Comparison of ENCODE assay signal across 9 mouse cellular contexts in genomic region chr15:27802243-27802642, GRCm38 (mm10).
DNase-seq lines count a peak whose midpoint lies in the region; ATAC-seq and TF ChIP-seq lines count a peak whose summit lies in the region.
"Had no signal": no experiment of that assay in that cellular context is flagged by ENCODE, and none has a peak within 500 bp of the region (broad histone marks: within the 10 kb centered on the region; RNA-seq: fewer than 3 reads in every experiment).

No protein-coding gene starts in this region.

- peaks cover 45% of the 10 kb centered on the region for H3K4me1 ChIP-seq in intestine, embryonic 14.5 days (replicated peaks; ENCODE audit: control insufficient read depth, insufficient read depth, low read length)
- H3K4me1 ChIP-seq in intestine, postnatal 0 days (replicated peaks; ENCODE audit: control insufficient read depth, insufficient read depth, low read length) = no peaks in the 10 kb centered on the region
- H3K4me1 ChIP-seq in heart, embryonic 14.5 days (ENCODE audit: control insufficient read depth in 2 of 2, insufficient read depth in 2 of 2, low read length in 2 of 2) = peaks cover 25 to 30% of the 10 kb centered on the region in 2 experiments

- no peak overlapping the region for H3K4me3 ChIP-seq in intestine, embryonic 14.5 days (ENCODE audit: low read depth, low read length)
- no peak overlapping the region for H3K4me3 ChIP-seq in intestine, postnatal 0 days (ENCODE audit: low read depth, low read length)
- H3K4me3 ChIP-seq in heart, embryonic 14.5 days (ENCODE audit: control insufficient read depth in 1 of 2, insufficient read depth in 1 of 2, low read depth in 1 of 2, low read length in 2 of 2) = no peak overlapping the region
- H3K4me3 ChIP-seq: erythroblast, embryonic 14.5 days had no signal

- peaks cover 38% of the 10 kb centered on the region for H3K36me3 ChIP-seq in intestine, embryonic 14.5 days (ENCODE audit: control insufficient read depth, insufficient read depth, low read length)
- peaks cover 40% of the 10 kb centered on the region for H3K36me3 ChIP-seq in intestine, postnatal 0 days (ENCODE audit: control insufficient read depth, insufficient read depth)
- H3K36me3 ChIP-seq in heart, embryonic 14.5 days (ENCODE audit: control insufficient read depth, insufficient read depth, low read length) = peaks cover 53% of the 10 kb centered on the region

- intact Hi-C loops in left cerebral cortex, postnatal 4 days (cut with DNase I) = no loop called here

- H3K4me2 ChIP-seq in intestine, embryonic 14.5 days (ENCODE audit: low read length) = no peak overlapping the region
- H3K4me2 ChIP-seq in intestine, postnatal 0 days (replicated peaks; ENCODE audit: low read depth) = no peak overlapping the region
- no peak overlapping the region for H3K4me2 ChIP-seq in heart, embryonic 14.5 days (ENCODE audit: low read length)

- no peaks in the 10 kb centered on the region for H3K27me3 ChIP-seq in intestine, embryonic 14.5 days (replicated peaks; ENCODE audit: control insufficient read depth, insufficient read depth, low read length)
- no peaks in the 10 kb centered on the region for H3K27me3 ChIP-seq in intestine, postnatal 0 days (replicated peaks; ENCODE audit: control insufficient read depth, insufficient read depth, low read length)
- no peaks in the 10 kb centered on the region for H3K27me3 ChIP-seq in heart, embryonic 14.5 days (ENCODE audit: control insufficient read depth, insufficient read depth, low read length)

- H3K9ac ChIP-seq in intestine, embryonic 14.5 days (ENCODE audit: low read length) = no peak overlapping the region
- no peak overlapping the region; the same call in 1 of the 2 replicates for H3K9ac ChIP-seq in intestine, postnatal 0 days (ENCODE audit: low read depth, low read length)
- H3K9ac ChIP-seq in heart, embryonic 14.5 days (ENCODE audit: low read length) = no peak overlapping the region; the same call in 1 of the 2 replicates

- WGBS in intestine, embryonic 14.5 days = 55% methylated on average over 12 of the region's 12 CpGs
- WGBS in intestine, postnatal 0 days = 72% methylated on average over 12 of the region's 12 CpGs
- WGBS in heart, embryonic 14.5 days = 29% methylated on average over 12 of the region's 12 CpGs

- no peak for ATAC-seq in intestine, embryonic 14.5 days (replicated peaks; ENCODE audit: low FRiP score, low TSS enrichment, low read depth)
- ATAC-seq in intestine, postnatal 0 days = no peak
- 0 out of 2 replicates have a peak, but pooled peaks have one; percentile 6 for ATAC-seq in heart, embryonic 14.5 days (ENCODE audit: insufficient number of reproducible peaks, insufficient read depth, low FRiP score, low read depth)

- no peak for DNase-seq in intestine, embryonic 14.5 days (ENCODE audit: low spot score)
- peak; percentile 64 for DNase-seq in NIH3T3 (ENCODE audit: low read depth)
- peak; percentile 37 to 43 for DNase-seq in cerebellum, postnatal 14 days
- DNase-seq in adrenal gland, postnatal 4 days (ENCODE audit: low spot score in 2 of 2) = no peak
- no peak for DNase-seq in left cerebral cortex, postnatal 4 days
- DNase-seq: kidney, postnatal 14 days had no signal

- no peak for TF ChIP-seq CTCF in intestine, postnatal 0 days (IDR thresholded peaks at IDR 0.05; ENCODE audit: low read depth)

- no peaks in the 10 kb centered on the region for H3K9me3 ChIP-seq in intestine, embryonic 14.5 days (ENCODE audit: control insufficient read depth, low read length)
- no peaks in the 10 kb centered on the region for H3K9me3 ChIP-seq in intestine, postnatal 0 days (ENCODE audit: control insufficient read depth)
- H3K9me3 ChIP-seq in heart, embryonic 14.5 days (ENCODE audit: control insufficient read depth, low read length) = no peaks in the 10 kb centered on the region

- peak overlapping the region; percentile 29 for H3K27ac ChIP-seq in intestine, embryonic 14.5 days (ENCODE audit: low read depth)
- H3K27ac ChIP-seq in intestine, postnatal 0 days (ENCODE audit: low read depth, low read length) = no peak overlapping the region
- peak overlapping the region; percentile 50 to 76 for H3K27ac ChIP-seq in heart, embryonic 14.5 days (replicated peaks in 1 of 2; ENCODE audit: control insufficient read depth in 1 of 2, insufficient read depth in 1 of 2, low read depth in 2 of 2, low read length in 2 of 2)

Comparison
In these comparisons a context has a peak if more than half of its experiments do, and no peak if none do; other contexts are left out.
1. DNase-seq: peak in NIH3T3 (single experiment) and cerebellum, postnatal 14 days (2 of 2); none in intestine, embryonic 14.5 days (single experiment), adrenal gland, postnatal 4 days (0 of 2) and left cerebral cortex, postnatal 4 days (single experiment).